22 mouse cellular contexts compared by ENCODE assay signal in genomic region chr2:180775641-180776040, GRCm38 (mm10). TPM values are rescaled to one million over a fixed set of nuclear protein-coding genes. Genes with fewer than 3 reads are reported as not detected.
DNase-seq lines count a peak whose midpoint lies in the region; ATAC-seq lines count a peak whose summit lies in the region.
"Had no signal": no experiment of that assay in that cellular context is flagged by ENCODE, and none has a peak within 500 bp of the region (broad histone marks: within the 10 kb centered on the region; RNA-seq: fewer than 3 reads in every experiment).

No protein-coding gene starts in this region.

- H3K4me3 ChIP-seq in embryonic facial prominence, embryonic 14.5 days (ENCODE audit: low read depth, low read length) = no peak overlapping the region; the same call in 1 of the 2 replicates
- H3K4me3 ChIP-seq in hindbrain, embryonic 14.5 days (replicated peaks; ENCODE audit: low read length) = peak overlapping the region; percentile 32
- H3K4me3 ChIP-seq in midbrain, embryonic 14.5 days (replicated peaks; ENCODE audit: low read depth, low read length) = peak overlapping the region; percentile 37
- H3K4me3 ChIP-seq: liver, embryonic 12.5 days; myocyte had no signal

- no peaks in the 10 kb centered on the region for H3K36me3 ChIP-seq in embryonic facial prominence, embryonic 14.5 days (ENCODE audit: control insufficient read depth, insufficient read depth, low read length)
- no peaks in the 10 kb centered on the region for H3K36me3 ChIP-seq in hindbrain, embryonic 14.5 days (replicated peaks; ENCODE audit: control insufficient read depth, insufficient read depth)
- H3K36me3 ChIP-seq in midbrain, embryonic 14.5 days (ENCODE audit: control insufficient read depth, insufficient read depth, low read length) = no peaks in the 10 kb centered on the region
- H3K36me3 ChIP-seq: embryonic facial prominence, embryonic 15.5 days; liver, embryonic 12.5 days; lung, embryonic 15.5 days had no signal

- H3K9me3 ChIP-seq in embryonic facial prominence, embryonic 14.5 days (ENCODE audit: control insufficient read depth, low read length) = no peaks in the 10 kb centered on the region
- no peaks in the 10 kb centered on the region for H3K9me3 ChIP-seq in hindbrain, embryonic 14.5 days (ENCODE audit: control insufficient read depth, low read length)
- no peaks in the 10 kb centered on the region for H3K9me3 ChIP-seq in midbrain, embryonic 14.5 days (ENCODE audit: control insufficient read depth, low read length)
- H3K9me3 ChIP-seq: embryonic facial prominence, embryonic 15.5 days; liver, embryonic 12.5 days; lung, embryonic 15.5 days had no signal

- peak; percentile 16 for DNase-seq in ES-CJ7 (ENCODE audit: low read depth, low spot score)
- no peak for DNase-seq in embryonic facial prominence, embryonic 14.5 days (ENCODE audit: low spot score)
- no peak for DNase-seq in hindbrain, embryonic 14.5 days (ENCODE audit: low spot score)
- no peak for DNase-seq in midbrain, embryonic 14.5 days
- no peak for DNase-seq in T-cell, adult 2 months (ENCODE audit: low spot score)
- no peak for DNase-seq in gastrocnemius, adult 18-20 months (ENCODE audit: low spot score)
- no peak for DNase-seq in left cerebral cortex, adult 8-10 months (ENCODE audit: low spot score in 2 of 2)
- DNase-seq in kidney, postnatal 4 days = no peak
- DNase-seq: cerebellum, adult 11-12 months; gastrocnemius, postnatal 36 days; heart, postnatal 36 days; kidney, adult 11 months; kidney, postnatal 14 days; layer of hippocampus, adult 9-11 months; thymus, adult 2 months had no signal

- no peak overlapping the region for H3K27ac ChIP-seq in embryonic facial prominence, embryonic 14.5 days (replicated peaks; ENCODE audit: low read depth, low read length)
- H3K27ac ChIP-seq in hindbrain, embryonic 14.5 days = no peak overlapping the region
- H3K27ac ChIP-seq in midbrain, embryonic 14.5 days (replicated peaks; ENCODE audit: low read depth, low read length) = peak overlapping the region; percentile 45; the same call in 1 of the 2 replicates
- H3K27ac ChIP-seq: embryonic facial prominence, embryonic 15.5 days; liver, embryonic 12.5 days; lung, embryonic 15.5 days had no signal

- no peak for ATAC-seq in embryonic facial prominence, embryonic 14.5 days (ENCODE audit: low read depth)
- no peak for ATAC-seq in hindbrain, embryonic 14.5 days (ENCODE audit: low FRiP score)
- ATAC-seq in midbrain, embryonic 14.5 days (ENCODE audit: low FRiP score, low TSS enrichment) = no peak
- ATAC-seq: liver, embryonic 12.5 days had no signal

- peaks cover 82% of the 10 kb centered on the region for H3K27me3 ChIP-seq in embryonic facial prominence, embryonic 14.5 days (replicated peaks; ENCODE audit: control insufficient read depth, insufficient read depth, low read length)
- peaks cover 77% of the 10 kb centered on the region for H3K27me3 ChIP-seq in hindbrain, embryonic 14.5 days (ENCODE audit: control insufficient read depth, insufficient read depth, low read length)
- peaks cover 68% of the 10 kb centered on the region for H3K27me3 ChIP-seq in midbrain, embryonic 14.5 days (ENCODE audit: control insufficient read depth, insufficient read depth, low read length)

- WGBS in embryonic facial prominence, embryonic 14.5 days = 3% methylated on average over 15 of the region's 15 CpGs
- 2% methylated on average over 15 of the region's 15 CpGs for WGBS in hindbrain, embryonic 14.5 days
- 3% methylated on average over 15 of the region's 15 CpGs for WGBS in midbrain, embryonic 14.5 days

- no peaks in the 10 kb centered on the region for H3K4me1 ChIP-seq in embryonic facial prominence, embryonic 14.5 days (ENCODE audit: control insufficient read depth, insufficient read depth, low read length)
- peaks cover 11% of the 10 kb centered on the region; the same call in 1 of the 2 replicates for H3K4me1 ChIP-seq in hindbrain, embryonic 14.5 days (replicated peaks; ENCODE audit: control insufficient read depth, insufficient read depth, low read length)
- H3K4me1 ChIP-seq in midbrain, embryonic 14.5 days (ENCODE audit: control insufficient read depth, insufficient read depth, low read length) = 0 out of 2 replicates have a peak, but pooled peaks cover 1% of the 10 kb centered on the region
- H3K4me1 ChIP-seq: liver, embryonic 12.5 days; lung, embryonic 15.5 days had no signal

- peak overlapping the region; percentile 46; the same call in 1 of the 2 replicates for H3K4me2 ChIP-seq in embryonic facial prominence, embryonic 14.5 days (ENCODE audit: low read depth, low read length)
- H3K4me2 ChIP-seq in hindbrain, embryonic 14.5 days (replicated peaks) = peak overlapping the region; percentile 50; the same call in 1 of the 2 replicates
- peak overlapping the region; percentile 55 for H3K4me2 ChIP-seq in midbrain, embryonic 14.5 days (ENCODE audit: low read length)

- no peak overlapping the region for H3K9ac ChIP-seq in embryonic facial prominence, embryonic 14.5 days (ENCODE audit: low read depth, low read length)
- H3K9ac ChIP-seq in hindbrain, embryonic 14.5 days = no peak overlapping the region
- peak overlapping the region; percentile 34; the same call in 1 of the 2 replicates for H3K9ac ChIP-seq in midbrain, embryonic 14.5 days (replicated peaks; ENCODE audit: low read length)
- H3K9ac ChIP-seq: embryonic facial prominence, embryonic 15.5 days; liver, embryonic 12.5 days; lung, embryonic 15.5 days had no signal

RNA-seq across cellular contexts. Expression of gene Bhlhe23, which starts 1.1 kb away (rescaled TPM):
- 0.08 TPM in 1 of 2 replicates, not detected in the other for polyA plus RNA-seq in embryonic facial prominence, embryonic 14.5 days (2014; fragmentation: Nextera tagmentation; extraction: Ambion mirVana)
- polyA plus RNA-seq in hindbrain, embryonic 14.5 days (2014; fragmentation: Nextera tagmentation; extraction: Ambion mirVana) = 0.36 and 1.3 TPM in 2 replicates
- 20.1 and 21.3 TPM in 2 replicates for polyA plus RNA-seq in midbrain, embryonic 14.5 days (2014; fragmentation: Nextera tagmentation; extraction: Ambion mirVana)
- not detected for total RNA-seq in gastrocnemius, adult 18-20 months (2021)
- total RNA-seq in left cerebral cortex, adult 8-10 months (2022) = not detected
- total RNA-seq: gastrocnemius, postnatal 36 days; heart, postnatal 36 days had no signal
- polyA plus RNA-seq: embryonic facial prominence, embryonic 15.5 days; heart, embryonic 11.5 days; liver, embryonic 12.5 days; lung, embryonic 15.5 days; myocyte; small intestine, adult 2 months; stomach, embryonic 14.5 days had no signal

RNA-seq across cellular contexts. Expression of gene Slc17a9, which starts 50.6 kb away (rescaled TPM):
- polyA plus RNA-seq in embryonic facial prominence, embryonic 14.5 days (2014; fragmentation: Nextera tagmentation; extraction: Ambion mirVana) = 1.5 and 2.9 TPM in 2 replicates
- polyA plus RNA-seq in hindbrain, embryonic 14.5 days (2014; fragmentation: Nextera tagmentation; extraction: Ambion mirVana) = 0.16 and 0.37 TPM in 2 replicates
- polyA plus RNA-seq in midbrain, embryonic 14.5 days (2014; fragmentation: Nextera tagmentation; extraction: Ambion mirVana) = 0.12 TPM in 1 of 2 replicates, not detected in the other
- not detected for total RNA-seq in gastrocnemius, adult 18-20 months (2021)
- 1 to 10 TPM in 2 of 4 experiments, under 1 TPM in 2; 0.43 to 1.3 (median 0.94) TPM for total RNA-seq in left cerebral cortex, adult 8-10 months (2022)
